Mouse (Mus musculus) adrenal gland, postnatal 25 days (tissue): ENCODE measurements around the gene Naa10. TPM values are rescaled to one million over a fixed set of nuclear protein-coding genes. Genes with fewer than 3 reads are reported as not detected.

Source experiments
- DNase-seq: peaks from one replicate; pipeline ENCODE4 v3.0.0; 2021; ENCODE audit warnings: mixed read lengths
- long read RNA-seq: library from polyadenylated mRNA; stranded (forward); transcript quantifications from one replicate; pipeline ENCODE4 v2.0.0, GENCODE M21; 2021
- total RNA-seq: library from RNA; stranded (reverse); gene quantifications from 2 replicates; pipeline ENCODE4 v1.2.3, GENCODE M21; 2021

Gene Naa10
- 75.2 and 84.9 TPM in 2 replicates for total RNA-seq
- long read RNA-seq, transcript Naa10-201 (8 exons, 962 nt), result minor isoform, 11 of 84 reads
- long read RNA-seq, transcript Naa10-204 (8 exons, 1,031 nt), result major isoform, 57 of 84 reads
- long read RNA-seq, partial matches to known transcripts, result 4 of 84 reads
- long read RNA-seq, other reads (novel, unspliced or antisense), result 8 of 84 reads

GRCm38 (mm10) chrX:73921823-73922549, at the start of gene Naa10, which contains the start of gene Arhgap4:
Gene Naa10 (minus strand): TSS chrX:73921944.
Gene Arhgap4 (minus strand): TSS chrX:73921870.
- peak; percentile 88 for DNase-seq

GRCm38 (mm10) chrX:73970781-73971180, 49.0 kb upstream of the Naa10 start:
- no peak for DNase-seq

GRCm38 (mm10) chrX:73969729-73970128, 48.0 kb upstream of the Naa10 start:
- DNase-seq, result no peak

GRCm38 (mm10) chrX:73969167-73969566, 47.4 kb upstream of the Naa10 start:
- DNase-seq, result no peak

- peak; percentile 79 for DNase-seq
Measured at GRCm38 (mm10) chrX:73967177-73968075, 45.7 kb upstream of the Naa10 start.

- peak; percentile 88 for DNase-seq
Measured at GRCm38 (mm10) chrX:73966248-73967176, 44.8 kb upstream of the Naa10 start, which contains the start of gene Hcfc1. Gene Hcfc1 (minus strand): TSS chrX:73966357.

GRCm38 (mm10) chrX:73965307-73965706, 43.6 kb upstream of the Naa10 start:
- DNase-seq, result peak; percentile 62

GRCm38 (mm10) chrX:73964363-73964762, 42.6 kb upstream of the Naa10 start:
- no peak for DNase-seq

GRCm38 (mm10) chrX:73954988-73955387, 33.2 kb upstream of the Naa10 start:
- no peak for DNase-seq

GRCm38 (mm10) chrX:73952603-73953002, 30.9 kb upstream of the Naa10 start:
- DNase-seq, result no peak

GRCm38 (mm10) chrX:73949341-73949740, 27.6 kb upstream of the Naa10 start:
- DNase-seq, result no peak

- peak; percentile 24 for DNase-seq
Measured at GRCm38 (mm10) chrX:73948647-73949046, 26.9 kb upstream of the Naa10 start.

- no peak for DNase-seq
Measured at GRCm38 (mm10) chrX:73946896-73947295, 25.2 kb upstream of the Naa10 start.

GRCm38 (mm10) chrX:73942294-73942693, 20.6 kb upstream of the Naa10 start:
- DNase-seq, result no peak

- no peak for DNase-seq
Measured at GRCm38 (mm10) chrX:73941860-73942259, 20.1 kb upstream of the Naa10 start.

GRCm38 (mm10) chrX:73931871-73932270, 10.1 kb upstream of the Naa10 start:
- DNase-seq, result no peak

GRCm38 (mm10) chrX:73930402-73931062, 8.8 kb upstream of the Naa10 start, which contains the start of gene Renbp:
Gene Renbp (minus strand): TSS chrX:73930850.
- DNase-seq, result peak; percentile 54

- no peak for DNase-seq
Measured at GRCm38 (mm10) chrX:73922550-73922882, 772 bp upstream of the Naa10 start.

GRCm38 (mm10) chrX:73921285-73921822, 390 bp downstream of the Naa10 start:
- DNase-seq, result no peak

GRCm38 (mm10) chrX:73918631-73919030, 3.1 kb downstream of the Naa10 start:
- DNase-seq, result no peak

- DNase-seq, result no peak
Measured at GRCm38 (mm10) chrX:73916945-73917344, 4.8 kb downstream of the Naa10 start.
